Mouse (Mus musculus) heart, postnatal 36 days (tissue): ENCODE results near the gene Slc25a47. TPM values are rescaled to one million over a fixed set of nuclear protein-coding genes. Genes with fewer than 3 reads are reported as not detected.
"Not testable (repeated sequence)": the region's sequence is repeated elsewhere in the genome, so short reads cannot be mapped to it uniquely, and the experiment has no call there.

ENCODE experiments used
- DNase-seq, 2 experiments: peaks; one replicate each; pipeline ENCODE4 v3.0.0; 2021 to 2022
- intact Hi-C: fragments of 180-260 bp; cut with DNase I; formaldehyde crosslinking; loops from one replicate; pipeline ENCODE4 v1.15.1; 2025
- total RNA-seq, 2 experiments: library from RNA; stranded (reverse); gene quantifications; 2 replicates each; pipeline ENCODE4 v1.2.3; 2021

The Slc25a47 gene
- total RNA-seq, 2 experiments from 2014 or later: 6.5 to 6.9 TPM

DNA sequence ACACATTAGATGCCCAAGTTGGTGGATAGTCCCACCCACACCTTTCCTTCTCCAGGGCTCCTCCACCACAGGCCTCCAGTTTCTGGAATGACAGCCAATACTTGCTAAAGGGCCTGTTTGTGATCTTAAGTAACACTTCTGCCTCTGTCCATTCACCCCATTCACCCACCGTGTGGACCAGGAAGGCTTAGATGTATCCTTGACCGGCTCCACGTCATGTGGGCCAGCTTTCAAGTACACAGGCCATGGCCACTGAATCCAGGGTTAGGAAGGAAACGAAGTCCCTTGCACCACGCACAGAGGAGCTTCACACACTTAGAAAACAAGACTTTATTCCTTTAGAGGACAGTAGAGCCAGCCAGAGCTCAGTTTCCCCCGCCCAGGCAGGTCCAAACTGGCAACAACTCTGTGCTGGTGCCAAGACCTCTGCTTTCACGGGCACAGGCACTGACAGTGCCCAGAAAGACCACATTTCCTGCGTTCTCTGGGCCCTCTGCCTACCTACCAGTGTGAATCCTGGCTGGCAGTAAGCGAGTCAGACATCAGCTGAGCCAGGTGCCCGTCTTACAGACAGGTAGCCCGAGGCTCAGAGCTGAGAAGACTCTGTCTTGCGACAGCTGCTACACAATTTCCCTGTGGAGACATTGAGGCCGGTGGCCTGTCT, 10.2 kb upstream of the Slc25a47 start:
- intact Hi-C loops: no loop called here
- DNase-seq: no peak

DNA sequence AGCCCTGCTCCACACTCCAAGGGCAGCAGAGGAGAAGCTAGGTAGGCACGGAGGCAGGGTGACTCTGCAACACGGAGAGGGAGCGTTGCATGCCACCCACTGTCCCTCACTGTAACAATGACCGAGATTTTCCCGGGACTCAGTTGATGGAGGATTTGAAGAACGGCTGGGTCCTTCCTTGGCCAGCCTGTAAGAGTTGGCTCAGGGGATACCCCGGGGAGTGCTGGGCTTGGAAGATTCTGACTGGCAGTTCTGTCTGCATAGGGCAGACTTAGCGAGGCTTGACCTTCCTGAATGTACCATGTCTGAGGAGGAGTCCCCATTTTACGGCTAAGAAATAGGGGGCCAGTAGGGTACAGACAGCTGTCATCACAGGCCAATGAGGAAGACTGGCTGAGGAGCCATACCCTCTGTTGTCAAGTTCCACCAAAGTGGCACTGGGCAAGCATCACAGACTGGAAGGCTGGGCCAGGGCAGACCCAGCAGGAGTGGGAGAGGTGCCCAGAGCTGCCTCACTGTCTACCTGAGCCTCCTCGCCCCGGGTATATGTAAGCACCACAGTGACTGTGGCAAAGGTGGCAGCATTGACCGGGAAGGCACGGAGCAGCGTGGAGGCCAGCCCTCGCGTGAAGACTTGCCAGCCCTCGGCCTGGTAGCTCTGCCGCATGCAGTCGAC, 9.4 kb upstream of the Slc25a47 start:
- DNase-seq: no peak
- intact Hi-C loops: no loop called here

DNA sequence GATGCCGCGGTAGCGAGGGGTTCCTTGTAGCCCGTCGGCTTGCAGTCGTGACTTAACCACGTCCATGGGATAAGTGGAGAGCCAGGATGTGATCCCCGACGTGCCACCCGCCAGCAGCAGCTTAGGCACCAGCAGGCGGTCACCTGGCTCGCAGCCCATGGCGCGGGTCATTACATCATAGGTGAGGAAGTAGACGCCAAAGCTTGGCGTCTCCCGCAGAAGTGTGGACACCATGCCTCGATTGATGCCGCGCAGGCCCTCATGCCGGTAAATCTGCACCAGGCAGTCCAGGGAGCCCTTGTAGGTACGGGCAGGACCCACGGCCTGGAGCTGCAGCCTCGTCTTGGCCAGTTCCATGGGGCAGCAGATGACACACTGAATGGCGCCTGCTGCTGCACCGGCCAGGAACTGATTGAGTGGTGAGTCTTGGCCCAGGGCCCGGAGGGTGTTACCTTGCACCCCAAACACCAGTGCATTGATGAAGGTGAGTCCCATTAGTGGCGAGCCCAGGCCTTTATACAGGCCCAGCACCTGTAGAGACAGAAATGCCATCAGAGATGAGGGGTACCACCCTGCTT, 8.8 kb upstream of the Slc25a47 start:
- DNase-seq: no peak
- intact Hi-C loops: no loop called here

DNA sequence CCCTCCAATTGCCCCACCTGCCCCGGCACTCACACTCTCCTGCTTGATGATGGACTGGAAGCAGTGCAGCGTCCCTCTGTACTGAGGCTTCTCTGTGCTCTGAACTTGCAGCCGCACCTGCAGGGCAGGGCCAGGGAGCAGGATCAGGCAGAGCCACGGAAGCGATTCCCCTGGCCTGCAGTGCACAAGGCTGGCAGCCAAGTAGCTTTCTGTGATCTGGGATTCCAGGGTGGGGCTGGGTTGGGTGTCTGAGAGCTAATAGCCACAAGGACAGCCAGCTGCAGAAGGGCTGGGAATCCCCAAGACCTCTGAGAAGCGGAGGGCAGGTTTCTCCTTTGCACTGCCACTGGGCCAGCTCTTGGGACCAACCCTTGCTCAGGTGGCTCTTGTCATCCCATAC, 8.2 kb upstream of the Slc25a47 start:
- intact Hi-C loops: no loop called here
- DNase-seq: no peak

DNA sequence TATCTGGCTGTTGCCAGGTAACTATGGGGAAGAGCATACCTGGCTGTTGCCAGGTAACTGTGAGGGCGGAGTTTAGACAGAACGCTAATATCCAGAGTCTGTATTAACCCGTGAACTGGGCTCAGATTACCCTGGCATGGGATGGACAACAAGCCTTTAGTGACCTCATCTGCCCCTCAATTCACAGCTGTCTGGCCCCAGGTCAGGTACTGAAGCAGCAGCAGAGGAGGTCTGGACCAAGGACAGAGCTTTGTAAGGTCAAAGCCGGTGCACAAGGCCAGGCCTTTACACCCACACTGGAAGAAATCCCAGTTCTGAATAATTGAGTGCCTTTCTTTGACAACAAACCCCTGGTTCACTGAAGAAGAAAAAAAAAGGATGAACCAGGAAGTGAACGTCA, 6.2 kb upstream of the Slc25a47 start:
- intact Hi-C loops: no loop called here
- no peak for DNase-seq

DNA sequence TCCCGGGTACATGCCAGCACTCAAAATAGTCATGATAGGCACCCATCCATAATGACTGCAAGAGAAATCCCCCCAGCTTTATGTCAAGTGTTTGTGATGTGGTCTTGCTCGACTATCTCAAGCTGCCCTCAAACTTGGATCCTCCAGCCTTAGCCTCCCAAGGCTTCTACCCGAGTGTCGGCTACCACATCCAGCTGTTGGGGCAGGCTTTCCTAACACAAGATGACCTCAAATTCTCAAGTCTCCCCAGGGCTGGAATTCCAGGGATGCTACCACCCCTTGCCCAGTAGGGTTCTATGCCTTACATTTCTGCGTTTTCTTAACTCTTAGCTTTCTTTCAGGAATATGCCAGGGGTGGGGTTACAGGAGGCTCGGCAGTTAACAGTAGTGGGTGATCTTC, 5.5 kb upstream of the Slc25a47 start:
- intact Hi-C loops: no loop called here
- DNase-seq: no peak

DNA sequence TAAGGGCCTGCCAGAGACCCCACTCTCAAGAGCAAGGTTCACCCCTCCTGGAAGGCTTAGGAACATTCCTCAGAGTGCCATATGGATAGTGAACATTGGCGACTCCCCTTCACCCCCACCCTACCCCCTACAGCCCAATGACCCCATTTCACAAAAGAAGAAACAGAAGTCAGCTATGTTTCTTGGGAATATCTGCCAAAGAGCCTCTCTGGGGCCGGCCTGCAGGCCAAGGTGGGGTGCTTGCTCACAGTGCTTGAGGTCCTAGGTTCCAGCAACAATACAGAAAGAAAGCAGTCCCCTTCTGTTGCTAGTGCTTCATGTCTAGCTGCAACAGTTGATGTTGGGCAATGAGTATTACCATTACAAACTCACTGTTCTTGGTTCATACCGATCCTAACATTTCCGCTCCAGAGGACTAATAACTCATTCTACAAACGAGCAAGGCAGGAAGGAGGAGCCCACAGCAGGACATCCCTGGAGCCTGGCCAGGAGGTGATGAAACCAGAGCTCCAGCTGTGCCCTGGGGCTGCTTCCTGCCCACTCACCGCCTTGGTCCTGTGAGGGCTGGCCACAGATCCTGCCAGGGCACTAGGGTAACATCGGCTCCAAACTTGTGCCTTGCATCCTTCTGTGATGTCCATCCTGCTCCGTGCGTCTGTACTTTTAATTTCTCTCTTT, 3.7 kb upstream of the Slc25a47 start:
- peak; percentile 48 to 53 for DNase-seq
- intact Hi-C loops: no loop called here

DNA sequence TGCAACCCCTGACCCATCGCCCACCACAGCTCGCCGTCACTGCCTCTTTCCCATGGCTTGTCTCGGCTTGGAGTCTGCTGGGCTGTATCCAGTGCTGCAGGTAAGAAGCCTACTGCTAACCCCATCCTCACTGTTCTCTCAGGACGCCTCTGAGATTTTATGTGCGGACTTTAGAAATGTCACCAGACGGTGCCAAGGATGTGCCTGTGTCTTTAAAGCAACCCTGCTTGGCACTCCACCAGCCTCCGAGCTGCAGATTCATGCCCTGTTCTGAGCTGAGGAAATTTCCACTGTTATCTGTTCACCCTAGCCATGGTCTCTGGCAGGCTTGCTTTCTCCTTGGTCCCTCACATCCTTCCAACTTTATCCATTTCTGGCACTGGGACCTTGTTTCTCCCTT, 3.0 kb upstream of the Slc25a47 start:
- DNase-seq: no peak
- intact Hi-C loops: no loop called here

DNA sequence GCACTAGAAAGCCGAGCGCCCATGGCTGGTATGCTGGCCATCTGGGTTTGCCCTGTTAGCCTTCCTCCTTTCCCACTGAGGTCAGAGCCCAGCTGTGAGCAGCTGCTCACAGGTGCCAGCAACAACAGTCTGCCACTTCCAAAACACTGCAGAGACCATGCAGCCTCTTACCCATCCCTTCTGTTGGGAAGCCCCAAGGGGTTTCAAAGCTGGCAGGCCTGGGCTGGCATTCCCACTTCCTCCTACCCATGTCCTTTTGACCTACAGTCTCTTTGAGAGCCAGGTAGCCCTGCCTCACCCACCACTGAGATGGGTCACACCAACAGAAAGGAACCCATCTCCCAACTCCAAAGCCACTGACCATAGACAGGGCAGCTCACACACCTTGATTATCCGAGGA, 2.4 kb upstream of the Slc25a47 start:
- intact Hi-C loops: no loop called here

DNA sequence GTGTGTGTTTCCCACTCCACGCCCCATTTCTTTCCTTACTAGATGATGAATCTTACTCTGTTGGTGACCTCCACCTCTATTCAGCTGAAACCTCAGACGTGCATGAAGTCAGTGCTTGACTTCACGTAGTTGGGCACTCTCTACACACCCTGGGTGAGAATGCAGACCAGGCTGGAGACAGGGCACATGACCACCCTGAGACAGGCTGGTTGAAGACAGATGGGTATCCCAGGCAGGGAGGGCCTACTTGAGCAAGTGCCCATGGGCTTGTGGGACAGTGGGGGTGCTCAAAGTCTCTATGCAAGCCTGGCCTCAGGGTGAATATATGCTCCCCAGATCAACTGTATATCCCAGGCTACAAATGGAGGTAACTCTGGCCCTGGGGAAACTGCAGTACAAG, 1.5 kb upstream of the Slc25a47 start:
- DNase-seq: no peak

More for the DNA sequence above, 2.4 kb upstream of the Slc25a47 start:
- no peak for DNase-seq

DNA sequence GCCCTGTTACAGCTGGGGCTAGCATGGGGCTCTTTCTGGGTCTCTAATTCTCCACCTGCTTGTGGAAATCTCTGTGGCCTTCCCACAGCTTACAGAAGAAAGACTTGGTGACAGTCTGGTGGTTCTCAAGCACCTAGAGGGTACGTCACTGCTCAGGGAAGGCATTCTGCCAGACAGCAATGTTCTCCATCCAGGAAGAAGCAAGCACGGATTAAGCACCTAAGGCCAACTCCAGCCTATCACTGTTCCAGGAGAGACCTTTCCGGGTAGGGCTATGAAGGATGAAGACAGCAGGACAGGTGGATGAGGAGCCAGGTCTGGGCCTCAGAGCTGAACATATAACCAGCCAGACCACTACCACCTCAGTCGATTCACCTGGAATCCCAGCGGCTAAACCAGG, 1.1 kb upstream of the Slc25a47 start:
- intact Hi-C loops: loop anchor here (2.0 kb wide), 1 partner anchor 40 kb away; no protein-coding TSS in a partner anchor
- DNase-seq: no peak

More for the DNA sequence above, 1.5 kb upstream of the Slc25a47 start:
- intact Hi-C loops: loop anchor here (2.0 kb wide), 1 partner anchor 40 kb away; no protein-coding TSS in a partner anchor

DNA sequence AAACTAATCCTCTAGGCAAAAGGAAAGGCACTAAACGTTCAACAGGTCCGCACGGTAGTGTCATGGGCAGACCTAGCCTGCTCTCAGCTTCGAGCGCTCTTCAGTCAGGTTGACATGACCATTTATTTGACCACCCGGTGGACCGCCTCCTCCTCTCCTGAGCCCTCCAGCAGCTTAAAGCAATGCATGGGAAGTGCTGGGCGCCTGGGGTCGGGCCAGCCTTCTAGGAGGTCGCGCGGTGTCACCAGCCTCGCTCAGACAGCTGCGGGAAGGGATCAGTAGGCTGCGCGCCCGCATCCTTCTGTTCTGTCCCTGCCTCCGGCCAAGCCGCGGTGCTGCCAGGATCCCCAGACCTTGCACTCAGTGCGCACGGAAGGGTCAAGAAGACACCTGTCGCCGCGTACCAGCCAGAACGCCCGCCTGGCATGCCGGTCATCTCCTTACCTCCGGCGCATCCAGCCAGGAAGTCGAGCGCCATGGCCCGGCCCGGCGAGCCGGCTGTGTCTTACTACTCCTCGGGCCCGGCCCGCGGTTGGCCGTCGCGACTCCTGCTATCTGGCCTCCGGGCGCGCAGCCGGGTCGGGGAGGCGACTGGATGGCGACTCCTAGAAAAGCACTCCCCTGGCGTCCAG, 522 bp upstream of the Slc25a47 start:
- intact Hi-C loops: loop anchor here (2.0 kb wide), 1 partner anchor 41 kb away; no protein-coding TSS in a partner anchor
- DNase-seq: no peak

DNA sequence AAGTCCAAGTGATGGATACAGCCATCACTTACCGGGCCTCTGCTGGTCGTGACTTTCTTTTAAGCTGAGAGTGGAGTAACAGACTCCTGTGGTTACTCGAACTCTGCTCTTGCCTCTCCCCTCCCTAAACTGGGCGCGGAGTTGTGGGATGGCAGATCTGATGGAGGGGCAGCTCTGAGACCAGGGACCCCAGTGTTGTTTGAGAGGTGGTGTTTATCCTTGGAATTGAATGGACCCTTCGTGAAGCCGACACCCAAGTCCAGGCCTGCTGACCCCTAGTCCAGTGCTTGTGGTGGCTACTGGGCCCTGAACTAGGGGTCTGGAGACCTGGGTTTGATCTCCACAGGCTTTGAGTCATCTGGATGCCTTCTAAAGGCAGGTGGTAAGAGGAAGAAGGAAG, 876 bp downstream of the Slc25a47 start:
- intact Hi-C loops: loop anchor here (2.0 kb wide), 1 partner anchor 56 kb away; the partner anchor contains the start of gene Wdr25
- DNase-seq: no peak

DNA sequence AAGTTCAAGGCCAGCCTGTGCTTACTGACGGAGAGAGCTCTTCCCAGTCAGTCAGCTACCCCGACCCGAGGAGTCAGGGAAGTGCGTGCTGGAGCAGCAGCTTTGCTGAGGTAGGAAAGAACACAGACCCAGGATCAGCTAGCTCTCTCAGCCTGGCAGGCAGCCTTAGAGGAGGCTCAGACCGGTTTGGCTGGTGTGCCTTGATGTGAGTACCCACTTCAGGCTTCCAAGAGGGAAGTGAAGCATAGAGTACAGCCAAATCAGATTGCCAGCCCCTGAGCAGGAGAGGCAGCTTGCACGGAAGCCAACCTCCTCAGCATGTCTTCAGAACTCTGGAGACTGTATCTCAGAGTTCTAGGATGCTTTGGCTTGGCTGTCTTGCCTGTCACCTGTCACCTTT, 5.3 kb downstream of the Slc25a47 start:
- DNase-seq: no peak
- intact Hi-C loops: no loop called here

DNA sequence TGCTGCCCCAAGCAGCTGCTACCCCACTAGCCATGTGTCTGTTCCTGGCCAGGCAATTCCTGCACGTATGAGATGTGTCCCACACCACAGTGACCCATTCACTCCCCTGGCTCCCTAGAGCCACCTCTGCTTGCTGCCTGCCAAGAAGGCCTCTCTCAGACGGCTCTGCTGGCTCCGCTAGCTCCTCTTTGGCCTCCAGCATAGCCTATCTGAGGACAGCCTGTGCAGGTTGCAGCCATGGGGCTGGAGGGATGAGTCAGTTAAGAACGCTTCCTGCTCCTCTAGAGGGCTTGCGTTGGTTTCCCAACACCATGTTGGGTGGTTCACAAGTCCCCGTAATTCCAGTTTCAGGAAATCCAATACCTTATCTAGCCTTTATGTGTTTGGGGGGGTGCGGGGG, 6.8 kb downstream of the Slc25a47 start:
- intact Hi-C loops: no loop called here
- DNase-seq: no peak

DNA sequence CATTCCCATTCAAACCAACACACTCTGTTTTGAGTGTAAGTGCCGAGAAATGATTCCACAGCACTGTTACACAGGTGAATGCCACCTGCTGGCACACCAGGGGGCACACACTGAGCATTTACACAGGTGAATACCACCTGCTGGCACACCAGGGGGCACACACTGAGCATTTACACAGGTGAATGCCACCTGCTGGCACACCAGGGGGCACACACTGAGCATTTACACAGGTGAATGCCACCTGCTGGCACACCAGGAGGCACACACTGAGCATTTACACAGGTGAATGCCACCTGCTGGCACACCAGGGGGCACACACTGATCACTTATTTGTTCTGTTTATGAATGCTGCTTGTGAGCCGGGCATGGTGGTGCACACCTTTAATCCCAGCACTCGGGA, 12.2 kb downstream of the Slc25a47 start:
- intact Hi-C loops: not testable (repeated sequence)

DNA sequence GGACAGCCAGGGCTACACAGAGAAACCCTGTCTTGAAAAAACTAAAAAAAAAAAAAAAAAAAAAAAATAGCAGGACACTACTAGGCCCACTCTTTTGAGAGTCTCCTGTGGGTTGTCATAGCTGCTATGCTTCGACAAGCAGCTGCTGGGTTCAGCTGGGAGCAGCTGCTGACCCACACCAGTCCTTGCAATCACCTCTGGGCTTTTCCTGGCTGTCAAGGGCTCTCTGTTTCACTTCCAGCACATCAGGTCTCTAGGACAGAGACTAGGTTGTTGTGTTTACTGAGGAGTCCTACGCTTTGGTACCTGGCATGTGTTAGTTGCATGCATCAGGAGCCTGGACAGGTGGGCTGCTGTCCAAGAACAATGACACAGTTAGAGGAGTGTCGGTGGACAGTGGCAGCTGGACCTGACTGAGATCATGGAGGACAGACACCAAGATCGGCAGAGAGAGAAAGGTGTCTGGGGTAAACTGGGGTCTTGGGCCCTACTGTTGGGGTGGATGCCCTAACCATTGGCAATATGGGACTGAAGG, 13.7 kb downstream of the Slc25a47 start:
- intact Hi-C loops: no loop called here
- DNase-seq: no peak

More for the DNA sequence above, 12.2 kb downstream of the Slc25a47 start:
- not testable (repeated sequence) for DNase-seq

DNA sequence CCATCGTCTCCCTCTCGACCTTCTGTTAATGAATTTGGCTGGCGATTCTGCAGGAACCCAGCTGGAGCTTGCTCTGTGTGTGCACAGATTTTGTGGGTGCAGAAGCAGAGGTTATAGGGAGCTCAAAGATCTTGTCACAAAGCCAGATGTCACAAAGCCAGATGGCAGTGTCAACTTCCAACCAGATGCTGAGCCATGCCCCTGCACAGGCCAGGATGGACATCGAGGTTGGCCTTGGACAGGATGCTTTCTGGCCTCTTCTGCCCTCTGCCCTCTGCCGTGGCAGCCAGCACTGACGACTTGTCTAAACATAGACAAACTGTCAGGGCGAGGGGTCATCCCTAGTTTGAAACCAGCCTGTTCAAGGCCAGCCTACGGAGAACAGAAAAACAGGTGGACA, 14.3 kb downstream of the Slc25a47 start:
- intact Hi-C loops: no loop called here
- DNase-seq: no peak

DNA sequence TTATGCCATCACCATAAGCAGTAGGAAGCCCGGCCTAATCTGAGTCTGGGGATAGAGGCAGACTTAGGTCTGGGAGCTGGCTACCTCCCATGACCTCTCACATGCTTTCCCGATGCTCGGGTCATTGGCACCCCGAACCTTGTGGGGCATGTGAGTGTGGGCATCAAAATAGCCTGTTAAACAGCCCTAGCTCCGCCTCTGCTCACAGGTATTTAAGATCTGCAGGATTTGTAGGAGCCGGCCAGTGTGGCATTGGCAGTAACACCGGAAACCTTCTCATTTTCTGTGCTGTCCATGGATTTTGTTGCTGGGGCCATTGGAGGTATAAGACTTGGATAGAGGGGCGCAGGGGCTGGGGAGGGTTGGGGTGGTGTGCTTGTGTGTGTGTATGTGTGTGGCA, 15.0 kb downstream of the Slc25a47 start:
- no peak for DNase-seq
- intact Hi-C loops: no loop called here

DNA sequence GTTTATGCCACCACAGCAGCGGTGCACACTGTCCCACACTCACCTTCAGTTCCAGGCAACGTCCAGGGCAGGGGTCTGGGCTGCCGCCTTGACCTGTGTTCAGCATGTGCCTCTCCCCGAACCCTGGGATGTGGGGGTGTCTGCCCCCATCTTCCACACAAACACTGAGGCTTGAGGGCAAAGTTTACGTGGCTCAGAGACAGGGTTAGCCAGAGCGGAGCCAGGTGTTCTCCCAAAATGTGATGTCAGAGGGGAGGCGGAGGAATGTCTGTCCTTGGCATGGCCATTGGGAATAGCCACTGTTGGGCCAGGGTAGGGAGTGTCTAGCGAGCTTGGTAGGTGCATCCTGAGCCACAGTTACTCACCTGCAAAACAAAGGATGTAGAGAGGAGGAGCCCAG, 17.0 kb downstream of the Slc25a47 start:
- intact Hi-C loops: no loop called here
- DNase-seq: no peak

DNA sequence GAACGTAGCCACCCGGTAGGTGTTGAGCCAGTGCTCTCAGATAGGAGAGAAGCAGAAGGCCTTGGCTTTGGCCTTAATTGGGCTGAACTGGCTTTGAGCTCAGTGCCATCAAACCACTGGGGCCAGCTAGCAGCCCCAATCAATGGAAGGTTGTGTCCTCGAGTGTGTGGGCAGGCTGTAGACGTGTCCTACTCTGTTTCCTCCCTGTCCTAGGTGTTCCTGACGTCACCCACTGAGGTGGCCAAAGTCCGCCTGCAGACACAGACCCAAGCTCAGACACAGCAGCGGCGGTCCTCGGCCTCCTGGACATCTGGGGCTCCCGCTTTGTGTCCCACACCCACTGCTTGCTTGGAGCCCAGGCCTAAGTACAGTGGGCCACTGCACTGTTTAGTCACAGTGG, 19.2 kb downstream of the Slc25a47 start:
- intact Hi-C loops: no loop called here
- no peak for DNase-seq
